Mouse (Mus musculus) skeletal muscle tissue, adult 2 months (tissue): ENCODE measurements at regions not wholly inside any gene's neighbourhood (a gene's known extent, or its start where the extent isn't known, plus 50 kb on each side); places are given as distances from the start of the nearest gene placed in this dataset.

Experiments used
- DNase-seq: peaks from one replicate; pipeline ENCODE4 v3.0.0-alpha.2; 2012; ENCODE audit warnings: low read depth, low spot score

DNA sequence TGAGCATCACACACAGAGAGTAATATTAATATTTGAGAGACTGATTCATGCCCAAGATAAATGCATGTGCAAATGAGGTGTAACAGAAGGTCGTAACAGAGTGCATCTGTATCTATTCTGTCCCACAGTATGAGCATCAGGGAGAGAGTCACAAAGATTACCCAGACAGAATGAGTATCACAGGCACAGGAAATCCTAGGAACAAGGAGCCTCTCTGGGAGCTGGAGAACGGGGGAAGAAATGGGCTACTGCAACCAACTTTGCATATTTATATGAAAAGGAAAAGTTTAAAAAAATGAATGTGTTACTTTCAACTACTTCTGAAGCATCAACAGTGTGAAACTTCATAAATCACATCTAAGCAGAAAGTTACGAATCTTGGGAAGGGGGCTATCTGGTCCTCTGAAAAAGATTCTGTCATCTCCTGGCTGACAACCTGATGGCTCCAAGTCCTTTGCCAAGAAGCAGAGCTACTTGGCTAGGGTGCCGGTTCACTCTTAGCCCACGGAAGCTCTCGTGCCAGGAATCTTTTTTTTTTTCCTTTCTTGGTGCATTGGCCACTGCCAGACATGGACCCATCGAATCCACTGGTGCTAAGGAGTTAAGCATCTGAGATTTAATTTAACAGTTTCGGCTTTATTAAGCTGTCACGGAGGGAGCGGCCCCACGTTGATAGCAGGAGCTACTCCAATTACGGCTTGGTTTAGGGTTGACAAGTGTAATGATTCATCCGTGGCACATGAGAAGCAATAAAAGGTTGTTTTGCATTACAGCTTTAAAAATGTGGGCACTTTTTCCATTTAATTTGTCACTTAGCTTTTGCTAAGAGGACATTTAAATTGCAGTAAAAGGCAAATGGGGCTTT lies 277.6 kb upstream of the Smim15 start:
- peak; percentile 11 for DNase-seq

DNA sequence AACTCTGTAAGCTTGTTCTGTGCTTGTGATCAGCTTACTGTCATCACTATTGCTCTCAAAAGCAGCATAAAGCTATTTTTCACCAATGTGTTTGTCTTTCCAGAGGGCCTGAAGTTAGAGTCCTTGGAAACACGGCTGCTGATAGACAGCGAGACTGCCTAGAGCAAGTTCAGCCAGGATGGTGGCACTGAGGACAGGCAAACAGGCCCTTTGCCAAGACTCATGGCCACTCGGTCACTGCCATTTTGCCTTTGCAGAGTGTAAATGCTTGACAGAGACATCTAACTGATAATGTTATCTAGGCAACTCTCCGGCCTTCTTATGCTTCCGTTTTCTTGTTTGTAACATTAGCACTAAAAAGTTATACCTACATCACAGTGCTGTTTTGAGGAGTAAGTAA lies 280.3 kb upstream of the Smim15 start:
- no peak for DNase-seq

DNA sequence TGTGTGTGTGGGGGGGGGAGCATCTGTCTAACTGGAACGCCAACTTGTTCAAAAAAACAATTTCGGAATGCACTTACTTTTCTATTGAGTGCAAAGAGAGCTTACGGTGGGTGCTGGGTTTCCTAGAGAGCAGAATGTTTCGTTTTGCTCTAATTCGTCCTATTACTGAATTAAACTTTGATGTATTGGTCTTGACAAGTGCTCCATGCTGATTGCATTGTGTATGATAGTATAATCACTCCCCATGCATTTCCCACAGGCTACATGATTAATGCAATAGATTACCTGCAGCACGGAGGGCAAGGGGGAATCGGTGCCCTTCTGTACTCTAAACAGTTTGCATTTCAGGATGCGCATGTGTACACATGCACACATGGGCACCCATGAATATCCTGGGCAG lies 283.7 kb upstream of the Smim15 start:
- DNase-seq = no peak

GRCm38 (mm10) chr13:107758327-107759095 lies 285.7 kb upstream of the Smim15 start:
- DNase-seq = no peak

GRCm38 (mm10) chr13:107752745-107753144 lies 291.5 kb upstream of the Smim15 start:
- DNase-seq = no peak

DNA sequence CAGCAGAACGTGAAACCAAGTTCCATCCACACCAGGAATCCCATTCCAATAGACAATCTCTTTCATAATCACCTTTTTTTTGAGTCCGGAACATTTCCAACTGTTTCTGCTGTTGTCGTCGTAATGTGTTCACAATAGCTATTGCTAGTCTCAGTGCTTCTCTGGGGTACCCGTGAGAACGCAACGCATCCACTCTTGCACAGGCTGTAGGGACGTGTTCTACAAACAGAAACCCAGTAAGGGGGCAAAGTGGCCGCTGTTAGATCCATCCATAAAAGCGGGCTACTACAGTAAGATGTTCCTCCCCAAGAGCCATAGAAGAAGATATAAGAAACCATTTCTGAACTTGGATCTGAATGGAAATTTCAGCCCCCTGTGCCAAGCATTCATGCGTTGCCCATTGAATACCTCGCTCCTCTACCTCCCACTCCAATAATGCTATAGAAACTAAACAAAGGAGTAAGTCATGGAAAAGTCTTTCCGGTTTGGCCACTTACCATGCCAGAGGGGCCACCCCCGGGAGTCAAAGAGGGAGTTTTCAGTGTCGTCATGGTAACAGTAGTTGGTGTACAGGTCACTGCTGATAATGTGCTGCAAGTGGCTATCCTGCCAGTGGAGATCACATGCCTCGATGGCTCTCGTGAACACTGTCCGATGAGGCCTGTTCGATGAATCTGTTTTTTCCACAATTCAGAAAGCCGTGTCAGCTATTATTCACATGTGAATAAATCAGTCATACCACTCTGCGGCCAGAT lies 300.6 kb upstream of the Smim15 start:
- no peak for DNase-seq

DNA sequence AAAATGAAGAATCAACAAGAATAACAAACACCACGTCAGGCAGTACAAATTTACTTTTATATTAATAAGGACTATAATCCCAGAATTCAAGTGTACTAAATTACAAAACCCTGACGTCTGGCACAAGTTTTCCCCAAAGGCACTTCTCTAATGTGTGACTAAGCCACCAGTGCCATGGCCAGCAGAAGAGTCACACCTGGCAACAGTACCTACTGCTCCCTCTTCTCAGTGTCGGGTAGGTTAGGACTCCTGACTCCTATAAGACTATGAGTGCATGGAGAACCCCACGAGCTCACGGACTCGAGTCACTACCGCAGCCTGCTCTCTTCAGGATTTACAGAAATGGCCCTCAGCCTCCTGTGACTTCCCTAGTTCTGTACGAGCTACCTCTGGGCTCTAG lies 307.7 kb upstream of the Smim15 start:
- no peak for DNase-seq

DNA sequence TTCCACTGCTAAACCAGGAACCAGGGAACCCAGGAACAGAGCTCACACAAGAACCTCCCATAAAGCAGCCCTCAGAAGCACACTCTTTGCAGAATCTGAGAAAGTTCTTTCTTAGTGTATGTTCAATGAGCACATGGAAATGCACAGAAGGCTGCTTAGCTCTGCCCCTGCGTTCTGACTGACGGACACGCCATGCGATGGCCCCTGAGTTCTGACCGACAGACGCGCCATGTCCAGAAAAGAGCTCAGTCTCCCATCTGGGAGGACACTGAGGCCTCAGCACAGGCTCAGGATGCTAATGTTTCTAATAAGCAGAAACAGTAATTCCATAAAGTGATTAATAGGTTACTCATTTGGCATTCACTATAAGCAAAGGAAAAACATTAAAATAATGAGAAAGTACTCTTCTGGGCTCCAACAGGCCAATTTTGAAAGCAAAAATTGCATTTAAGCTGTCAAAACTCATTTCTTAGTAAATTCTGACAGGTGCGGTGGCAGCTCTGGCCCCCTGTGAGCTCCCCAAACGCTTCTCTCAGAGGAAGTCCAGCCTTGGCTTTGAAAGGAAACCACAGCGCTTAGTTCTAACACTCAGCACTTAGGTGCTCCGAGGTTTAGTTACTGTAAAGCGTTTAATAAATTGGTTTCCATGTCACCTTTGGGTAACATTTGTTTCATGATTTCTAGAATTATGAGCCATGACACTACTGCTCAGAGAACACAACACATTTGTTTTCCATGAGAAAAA lies 309.9 kb upstream of the Smim15 start:
- no peak for DNase-seq

DNA sequence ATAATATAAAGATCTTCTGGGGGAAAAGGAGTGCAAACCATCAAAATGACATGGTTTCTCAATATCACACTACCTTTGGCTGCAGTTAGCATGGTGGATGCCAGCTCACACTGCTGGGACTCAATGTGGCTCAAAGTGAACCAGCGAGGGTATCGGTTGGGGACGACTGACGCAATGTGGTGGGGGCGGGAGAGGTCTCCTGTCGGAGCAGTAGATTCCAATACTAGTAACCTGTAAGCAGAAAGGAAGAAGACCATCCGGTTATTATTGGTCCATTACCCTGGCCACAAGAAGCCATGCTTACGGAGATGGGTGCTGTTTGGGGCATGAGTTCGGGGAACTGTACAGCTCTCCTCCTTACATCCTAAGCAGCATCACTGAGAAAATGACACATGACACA lies 313.3 kb upstream of the Smim15 start:
- DNase-seq = no peak

GRCm38 (mm10) chr13:107726491-107726890 lies 317.8 kb upstream of the Smim15 start:
- no peak for DNase-seq

DNA sequence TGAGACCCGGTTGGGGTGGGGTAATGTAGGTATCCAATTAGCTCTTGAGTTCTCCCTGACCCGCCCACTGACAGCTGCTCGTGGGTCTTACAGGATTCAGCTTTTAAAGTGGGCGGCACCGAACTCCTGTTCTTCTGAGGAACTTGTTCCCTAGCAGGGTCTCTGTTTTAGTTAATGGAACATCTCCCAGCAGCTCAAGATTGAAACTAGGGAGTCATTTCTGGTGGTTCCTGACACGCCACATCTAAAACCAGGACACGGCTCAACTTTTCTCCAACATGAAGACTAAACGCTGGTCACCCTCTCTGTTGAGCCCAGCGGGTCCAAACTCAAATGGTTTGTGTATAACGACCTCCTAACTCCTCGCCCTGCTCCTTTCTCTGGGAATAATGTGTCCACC lies 322.3 kb upstream of the Smim15 start:
- DNase-seq = no peak

GRCm38 (mm10) chr13:107720874-107721574 lies 323.2 kb upstream of the Smim15 start:
- no peak for DNase-seq

DNA sequence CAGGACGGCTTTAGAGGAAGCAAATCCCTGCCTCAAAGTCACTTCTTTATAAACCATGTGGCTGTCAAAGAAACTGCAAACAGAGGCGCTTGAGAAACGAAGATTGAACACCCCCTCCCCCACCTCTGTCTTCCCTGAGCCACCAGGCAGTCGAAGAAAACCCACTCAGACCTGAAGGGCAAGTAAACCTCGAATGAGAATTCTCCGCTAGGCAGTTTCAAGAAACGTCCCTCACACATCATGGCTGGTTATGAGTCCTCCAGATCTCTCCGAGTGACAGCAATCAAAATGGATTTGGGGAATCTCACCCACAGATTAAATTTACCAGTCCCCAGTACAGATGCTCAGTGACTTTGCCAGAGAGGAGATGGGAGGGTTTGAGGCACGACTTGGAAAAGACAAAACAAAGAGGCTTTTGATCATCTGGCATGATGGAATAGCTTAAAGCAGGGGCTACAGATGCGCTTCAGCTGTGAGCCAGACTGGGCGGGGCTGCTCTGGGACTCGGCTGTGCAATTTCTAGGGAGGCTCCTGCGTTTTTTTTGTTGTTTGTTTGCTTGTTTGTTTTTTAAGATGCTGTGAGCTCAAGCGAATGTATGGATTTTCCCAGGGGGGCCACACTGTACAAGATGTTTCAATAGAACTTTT lies 325.1 kb upstream of the Smim15 start:
- no peak for DNase-seq

DNA sequence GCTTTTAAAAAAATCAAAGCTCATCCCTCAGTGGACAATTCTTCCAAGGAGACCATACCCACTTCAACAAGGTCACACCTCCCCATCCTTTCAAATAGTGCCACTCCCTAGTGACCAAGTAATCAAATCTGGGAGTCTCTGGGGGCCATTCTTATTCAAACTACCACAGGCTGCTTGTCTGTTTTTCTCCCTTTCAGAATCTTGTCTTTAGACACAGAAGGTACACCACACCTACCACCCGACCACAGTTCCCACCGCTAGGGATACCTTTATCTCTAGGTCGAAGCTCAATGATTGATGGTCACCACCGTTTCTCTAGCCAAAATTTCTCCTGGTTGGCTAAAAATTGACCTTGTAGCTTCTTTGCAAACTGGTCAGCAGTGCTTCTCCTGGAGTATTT lies 328.6 kb upstream of the Smim15 start:
- no peak for DNase-seq

DNA sequence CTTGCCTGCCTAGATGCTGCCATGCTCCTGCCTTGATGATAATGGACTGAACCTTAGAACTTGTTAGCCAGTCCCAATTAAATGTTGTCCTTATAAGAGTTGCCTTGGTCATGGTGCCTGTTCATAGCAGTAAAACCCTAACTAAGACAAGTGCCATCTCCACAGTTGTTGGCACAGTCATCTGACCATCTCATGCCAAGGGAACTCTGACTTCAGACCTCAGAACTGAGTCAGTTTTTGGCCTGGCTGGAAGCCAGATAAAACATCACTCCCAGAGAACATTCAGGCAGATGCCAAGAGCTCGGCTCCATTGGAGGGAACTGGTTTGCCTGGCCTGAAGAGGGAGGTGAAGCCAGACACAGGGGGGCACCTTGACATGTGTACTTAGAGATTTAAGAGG lies 330.2 kb upstream of the Smim15 start:
- DNase-seq = no peak

DNA sequence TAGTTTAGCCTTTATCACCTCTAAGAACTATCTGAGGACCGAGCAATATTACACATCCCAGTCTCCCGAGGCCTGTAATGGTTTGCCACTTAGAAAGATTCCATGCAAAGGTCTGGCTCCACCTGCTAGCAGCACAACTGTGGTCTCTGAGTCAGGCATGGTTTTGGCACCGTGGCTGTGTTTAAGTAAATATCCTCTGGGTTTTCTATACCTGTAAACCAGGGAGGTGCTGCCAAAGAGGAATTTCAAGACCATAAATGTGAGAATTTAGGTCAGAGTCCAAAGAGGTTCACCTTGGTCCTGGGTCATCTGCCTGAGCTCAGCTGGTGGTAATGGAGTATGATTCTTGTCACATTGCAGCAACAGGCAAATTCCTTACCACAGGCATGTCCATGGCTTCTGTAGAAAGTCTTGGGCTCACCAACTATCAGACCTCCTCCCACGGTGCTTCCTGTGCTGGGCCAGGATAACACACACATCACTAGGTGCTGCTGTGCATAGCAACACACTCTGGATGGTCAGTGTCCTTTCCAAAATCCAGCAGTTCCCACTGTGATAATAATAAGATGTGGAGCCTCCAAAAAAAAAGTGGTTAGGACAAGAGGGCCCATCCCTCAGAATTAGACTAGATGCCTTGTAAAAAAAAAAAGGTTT lies 332.8 kb upstream of the Smim15 start:
- DNase-seq = no peak

GRCm38 (mm10) chr13:107710368-107710767 lies 333.9 kb upstream of the Smim15 start:
- DNase-seq = no peak

GRCm38 (mm10) chr13:107709828-107710227 lies 334.4 kb upstream of the Smim15 start:
- DNase-seq = no peak

GRCm38 (mm10) chr13:107703736-107704135 lies 340.5 kb upstream of the Smim15 start:
- no peak for DNase-seq
